Mouse (Mus musculus) midbrain, embryonic 16.5 days (tissue): ENCODE data around the gene Cdyl2. TPM values are rescaled to one million over a fixed set of nuclear protein-coding genes. Genes with fewer than 3 reads are reported as not detected.

Experiments
- ATAC-seq: fragments of 200-750 bp; cut with Nextera tagmentation; 2 replicates; pipeline ENCODE4 v1.8.0; 2017; ENCODE audit warnings: moderate TSS enrichment
- H3K27ac ChIP-seq: fragments of 300-500 bp; sonication (generic); 2 replicates; pipeline ENCODE4 v1.5.1; 2014; ENCODE audit warnings: mild to moderate bottlenecking, low read length, mixed read lengths
- H3K27me3 ChIP-seq: fragments of 300-500 bp; sonication (generic); 2 replicates; pipeline ENCODE4 v1.6.1; 2014; ENCODE audit warnings: low read depth, low read length, mixed read lengths; ENCODE audit not compliant: control insufficient read depth, insufficient read depth
- H3K36me3 ChIP-seq: fragments of 300-500 bp; sonication (generic); 2 replicates; pipeline ENCODE4 v1.6.1; 2014; ENCODE audit warnings: mild to moderate bottlenecking, low read length, moderate library complexity, mixed read lengths; ENCODE audit not compliant: control insufficient read depth, insufficient read depth
- H3K4me1 ChIP-seq: fragments of 300-500 bp; sonication (generic); 2 replicates; pipeline ENCODE4 v1.6.1; 2014; ENCODE audit warnings: mild to moderate bottlenecking, low read length, mixed read lengths; ENCODE audit not compliant: control insufficient read depth, insufficient read depth
- H3K4me2 ChIP-seq: fragments of 300-500 bp; sonication (generic); 2 replicates; pipeline ENCODE4 v1.6.1; 2014; ENCODE audit warnings: mild to moderate bottlenecking, low read length, mixed read lengths
- H3K4me3 ChIP-seq: fragments of 300-500 bp; sonication (generic); 2 replicates; pipeline ENCODE4 v1.5.1; 2014; ENCODE audit warnings: low read depth, mild to moderate bottlenecking, low read length, moderate library complexity, mixed read lengths
- H3K9ac ChIP-seq: fragments of 300-500 bp; sonication (generic); 2 replicates; pipeline ENCODE4 v1.6.1; 2014; ENCODE audit warnings: low read depth, low read length, mixed read lengths
- H3K9me3 ChIP-seq: fragments of 300-500 bp; sonication (generic); replicated peaks from 2 replicates; pipeline ENCODE4 v1.6.1; 2014; ENCODE audit warnings: mild to moderate bottlenecking, low read length, mixed read lengths; ENCODE audit not compliant: control insufficient read depth, poor library complexity, severe bottlenecking
- WGBS: fragments of 180-500 bp; shearing (Covaris S2); extraction: QIAGEN DNeasy Blood & Tissue Kit; methylation state at CpG from one replicate; pipeline ENCODE4 v1.1.7; 2014; 5-methylcytosine and 5-hydroxymethylcytosine counted together
- polyA plus RNA-seq: library from polyadenylated mRNA; unstranded; fragments of >200 nt; fragmentation: Nextera tagmentation; extraction: Ambion mirVana; gene quantifications from 2 replicates; pipeline ENCODE4 v1.2.1, GENCODE M21; 2015

Gene Cdyl2
- polyA plus RNA-seq, 1 experiment from 2014 or later, result 13.1 TPM

GRCm38 (mm10) chr8:116552255-116552654 lies 180.5 kb downstream of the Cdyl2 start:
- no peaks in the 10 kb centered on the region for H3K4me1 ChIP-seq
- H3K27ac ChIP-seq, result no peak overlapping the region
- no peak for ATAC-seq
- H3K27me3 ChIP-seq, result no peaks in the 10 kb centered on the region
- no peaks in the 10 kb centered on the region for H3K36me3 ChIP-seq
- H3K4me3 ChIP-seq, result no peak overlapping the region
- no peak overlapping the region for H3K9ac ChIP-seq
- no peak overlapping the region for H3K4me2 ChIP-seq
- H3K9me3 ChIP-seq, result no peaks in the 10 kb centered on the region; the same call in 1 of the 2 replicates
- 93% methylated on average over 6 of the region's 6 CpGs for WGBS

GRCm38 (mm10) chr8:116543366-116543765 lies 189.4 kb downstream of the Cdyl2 start:
- Histone ChIP-seq H3K9me3 (no peaks in the 10 kb centered on the region), H3K4me2 (no peak overlapping the region), H3K4me1 (no peaks in the 10 kb centered on the region), H3K9ac (no peak overlapping the region), H3K4me3 (no peak overlapping the region), H3K36me3 (no peaks in the 10 kb centered on the region), H3K27ac (no peak overlapping the region), H3K27me3 (no peaks in the 10 kb centered on the region)
- no peak for ATAC-seq
- WGBS, result 83% methylated on average over 1 of the region's 1 CpGs

- Histone ChIP-seq H3K9me3 (no peaks in the 10 kb centered on the region), H3K4me2 (no peak overlapping the region), H3K36me3 (no peaks in the 10 kb centered on the region), H3K4me1 (no peaks in the 10 kb centered on the region), H3K27me3 (no peaks in the 10 kb centered on the region), H3K27ac (no peak overlapping the region), H3K9ac (no peak overlapping the region), H3K4me3 (no peak overlapping the region)
- 93% methylated on average over 5 of the region's 5 CpGs for WGBS
- no peak for ATAC-seq
Measured at GRCm38 (mm10) chr8:116542842-116543241, 189.9 kb downstream of the Cdyl2 start.

- H3K27me3 ChIP-seq, result no peaks in the 10 kb centered on the region
- no peaks in the 10 kb centered on the region for H3K9me3 ChIP-seq
- no peaks in the 10 kb centered on the region for H3K36me3 ChIP-seq
- ATAC-seq, result no peak
- no peak overlapping the region for H3K9ac ChIP-seq
- no peak overlapping the region for H3K4me2 ChIP-seq
- no peaks in the 10 kb centered on the region for H3K4me1 ChIP-seq
- 75% methylated on average over 1 of the region's 1 CpGs for WGBS
- H3K27ac ChIP-seq, result no peak overlapping the region
- no peak overlapping the region for H3K4me3 ChIP-seq
Measured at GRCm38 (mm10) chr8:116540136-116540535, 192.7 kb downstream of the Cdyl2 start.

- Histone ChIP-seq H3K27ac (no peak overlapping the region), H3K9ac (no peak overlapping the region), H3K4me1 (no peaks in the 10 kb centered on the region), H3K4me3 (no peak overlapping the region), H3K36me3 (no peaks in the 10 kb centered on the region), H3K27me3 (no peaks in the 10 kb centered on the region), H3K9me3 (peaks cover 2% of the 10 kb centered on the region; the same call in 1 of the 2 replicates), H3K4me2 (no peak overlapping the region)
- WGBS, result 52% methylated on average over 7 of the region's 7 CpGs
- no peak for ATAC-seq
Measured at GRCm38 (mm10) chr8:116538763-116539162, 194.0 kb downstream of the Cdyl2 start.

- Histone ChIP-seq H3K27me3 (no peaks in the 10 kb centered on the region), H3K36me3 (no peaks in the 10 kb centered on the region), H3K27ac (no peak overlapping the region), H3K4me1 (no peaks in the 10 kb centered on the region), H3K4me3 (no peak overlapping the region), H3K4me2 (no peak overlapping the region), H3K9me3 (peaks cover 3% of the 10 kb centered on the region; the same call in 1 of the 2 replicates), H3K9ac (no peak overlapping the region)
- ATAC-seq, result no peak
- WGBS, result 87% methylated on average over 5 of the region's 5 CpGs
Measured at GRCm38 (mm10) chr8:116536786-116537185, 196.0 kb downstream of the Cdyl2 start.

GRCm38 (mm10) chr8:116533081-116533480 lies 199.7 kb downstream of the Cdyl2 start:
- H3K4me1 ChIP-seq, result no peaks in the 10 kb centered on the region
- H3K36me3 ChIP-seq, result no peaks in the 10 kb centered on the region
- no peak overlapping the region for H3K27ac ChIP-seq
- no peak for ATAC-seq
- no peak overlapping the region for H3K9ac ChIP-seq
- no peak overlapping the region for H3K4me3 ChIP-seq
- H3K4me2 ChIP-seq, result no peak overlapping the region
- no peaks in the 10 kb centered on the region for H3K27me3 ChIP-seq
- peaks cover 3% of the 10 kb centered on the region; the same call in 1 of the 2 replicates for H3K9me3 ChIP-seq
- 82% methylated on average over 6 of the region's 6 CpGs for WGBS

- Histone ChIP-seq H3K4me3 (no peak overlapping the region), H3K27ac (no peak overlapping the region), H3K9me3 (0 out of 2 replicates have a peak, but pooled peaks cover under 1% of the 10 kb centered on the region), H3K36me3 (no peaks in the 10 kb centered on the region), H3K27me3 (no peaks in the 10 kb centered on the region), H3K4me2 (no peak overlapping the region), H3K4me1 (no peaks in the 10 kb centered on the region), H3K9ac (no peak overlapping the region)
- ATAC-seq, result no peak
- WGBS, result 75% methylated on average over 7 of the region's 7 CpGs
Measured at GRCm38 (mm10) chr8:116528736-116529135, 204.1 kb downstream of the Cdyl2 start.

GRCm38 (mm10) chr8:116524915-116525314 lies 207.9 kb downstream of the Cdyl2 start:
- Histone ChIP-seq H3K4me1 (no peaks in the 10 kb centered on the region), H3K4me2 (no peak overlapping the region), H3K4me3 (no peak overlapping the region), H3K9me3 (no peaks in the 10 kb centered on the region), H3K36me3 (no peaks in the 10 kb centered on the region), H3K9ac (no peak overlapping the region), H3K27ac (no peak overlapping the region), H3K27me3 (no peaks in the 10 kb centered on the region)
- ATAC-seq, result no peak
- WGBS, result 91% methylated on average over 7 of the region's 7 CpGs
